Mouse (Mus musculus) CD8-positive naive resting alpha-beta T cell, adult 2 months (primary cell): ENCODE measurements at regions not wholly inside any gene's neighbourhood (a gene's known extent, or its start where the extent isn't known, plus 50 kb on each side); places are given as distances from the start of the nearest gene placed in this dataset.
"Not testable (repeated sequence)": the region's sequence is repeated elsewhere in the genome, so short reads cannot be mapped to it uniquely, and the experiment has no call there.

Experiments used
- DNase-seq, 2 experiments: peaks; one replicate each; pipeline ENCODE4 v3.0.0; 2022; ENCODE audit warnings: low read depth in 2 of 2, low spot score in 2 of 2

- DNase-seq = no peak
Observed at GRCm38 (mm10) chr15:37101419-37101818, 93.8 kb upstream of the Zfp706 start.

- DNase-seq = no peak
Observed at GRCm38 (mm10) chr15:37100767-37101288, 93.3 kb upstream of the Zfp706 start.

- DNase-seq = peak; percentile 29 to 57
Observed at GRCm38 (mm10) chr15:37099927-37100766, 92.6 kb upstream of the Zfp706 start.

GRCm38 (mm10) chr15:37099176-37099575 is 91.6 kb upstream of the Zfp706 start:
- DNase-seq = no peak

- DNase-seq = no peak
Observed at GRCm38 (mm10) chr15:37097426-37097825, 89.9 kb upstream of the Zfp706 start.

GRCm38 (mm10) chr15:37091171-37091570 is 83.6 kb upstream of the Zfp706 start:
- DNase-seq = not testable (repeated sequence)

GRCm38 (mm10) chr15:37083726-37084125 is 76.2 kb upstream of the Zfp706 start:
- DNase-seq = no peak

GRCm38 (mm10) chr15:37081836-37082235 is 74.3 kb upstream of the Zfp706 start:
- no peak for DNase-seq

GRCm38 (mm10) chr15:37080931-37081330 is 73.4 kb upstream of the Zfp706 start:
- no peak for DNase-seq

- DNase-seq = no peak
Observed at GRCm38 (mm10) chr15:37080395-37080794, 72.8 kb upstream of the Zfp706 start.

GRCm38 (mm10) chr15:37074207-37074606 is 66.6 kb upstream of the Zfp706 start:
- not testable (repeated sequence) for DNase-seq

- no peak for DNase-seq
Observed at GRCm38 (mm10) chr15:37072202-37072862, 64.8 kb upstream of the Zfp706 start.

GRCm38 (mm10) chr15:37070188-37070587 is 62.6 kb upstream of the Zfp706 start:
- no peak for DNase-seq

- no peak for DNase-seq
Observed at GRCm38 (mm10) chr15:37067326-37067725, 59.8 kb upstream of the Zfp706 start.

GRCm38 (mm10) chr15:37065926-37066550 is 58.5 kb upstream of the Zfp706 start:
- no peak for DNase-seq

GRCm38 (mm10) chr15:37065408-37065807 is 57.8 kb upstream of the Zfp706 start:
- no peak for DNase-seq

GRCm38 (mm10) chr15:37063781-37064383 is 56.3 kb upstream of the Zfp706 start:
- no peak for DNase-seq

- DNase-seq = no peak
Observed at GRCm38 (mm10) chr15:37062585-37062984, 55.0 kb upstream of the Zfp706 start.

GRCm38 (mm10) chr15:37061501-37061900 is 53.9 kb upstream of the Zfp706 start:
- DNase-seq = no peak

GRCm38 (mm10) chr15:37060831-37061230 is 53.3 kb upstream of the Zfp706 start:
- no peak for DNase-seq
